Comparison of ENCODE assay signal across 12 mouse cellular contexts in the genomic region with DNA sequence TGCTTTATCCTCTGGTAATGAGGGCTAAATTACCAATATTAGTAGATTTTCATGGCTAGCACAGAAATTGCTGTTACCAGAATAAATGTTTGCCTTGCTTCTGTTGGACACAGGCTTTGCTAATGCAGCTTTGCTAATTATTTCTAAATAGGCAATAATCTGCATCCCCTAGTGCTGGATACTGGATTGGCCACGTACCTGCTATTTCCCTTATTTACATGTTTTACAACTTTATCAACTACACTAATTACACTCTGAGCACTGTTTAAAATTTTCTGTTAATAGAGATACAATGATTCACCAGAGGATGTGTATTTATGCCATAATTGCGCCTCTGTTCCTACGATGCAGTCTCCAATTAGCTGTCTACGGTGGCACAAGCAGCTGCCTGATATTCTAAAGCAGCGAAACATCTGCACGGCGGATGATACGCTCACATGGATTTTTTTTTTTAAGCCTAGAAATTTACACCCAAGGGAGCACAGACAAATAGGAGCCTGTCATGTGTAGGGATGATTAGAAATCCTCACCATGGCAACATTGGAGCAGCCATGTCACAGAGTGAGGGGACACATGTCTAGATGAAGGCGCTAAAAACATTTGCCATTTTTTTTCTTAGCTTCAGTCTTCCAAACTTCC.
DNase-seq lines count a peak whose midpoint lies in the region; ATAC-seq lines count a peak whose summit lies in the region.
"Had no signal": no experiment of that assay in that cellular context is flagged by ENCODE, and none has a peak within 500 bp of the region (broad histone marks: within the 10 kb centered on the region; RNA-seq: fewer than 3 reads in every experiment).

No protein-coding gene starts in this region.

- H3K27ac ChIP-seq in forebrain, embryonic 12.5 days = peak overlapping the region; percentile 84
- peak overlapping the region; percentile 77 for H3K27ac ChIP-seq in hindbrain, embryonic 16.5 days (ENCODE audit: low read depth, low read length)
- peak overlapping the region; percentile 80 for H3K27ac ChIP-seq in neural tube, embryonic 13.5 days (replicated peaks)
- H3K27ac ChIP-seq: limb, embryonic 13.5 days had no signal

- no peaks in the 10 kb centered on the region for H3K9me3 ChIP-seq in forebrain, embryonic 12.5 days
- no peaks in the 10 kb centered on the region for H3K9me3 ChIP-seq in hindbrain, embryonic 16.5 days (ENCODE audit: control insufficient read depth, low read length)
- no peaks in the 10 kb centered on the region for H3K9me3 ChIP-seq in neural tube, embryonic 13.5 days
- H3K9me3 ChIP-seq: limb, embryonic 13.5 days had no signal

- no peaks in the 10 kb centered on the region for H3K36me3 ChIP-seq in forebrain, embryonic 12.5 days (replicated peaks)
- H3K36me3 ChIP-seq in hindbrain, embryonic 16.5 days (ENCODE audit: control insufficient read depth, insufficient read depth, low read length) = no peaks in the 10 kb centered on the region
- H3K36me3 ChIP-seq in neural tube, embryonic 13.5 days = no peaks in the 10 kb centered on the region
- H3K36me3 ChIP-seq: limb, embryonic 13.5 days had no signal

- no peaks in the 10 kb centered on the region for H3K27me3 ChIP-seq in forebrain, embryonic 12.5 days
- H3K27me3 ChIP-seq in hindbrain, embryonic 16.5 days (replicated peaks; ENCODE audit: control insufficient read depth, insufficient read depth, low read length) = no peaks in the 10 kb centered on the region
- no peaks in the 10 kb centered on the region for H3K27me3 ChIP-seq in neural tube, embryonic 13.5 days
- H3K27me3 ChIP-seq: limb, embryonic 13.5 days had no signal

- intact Hi-C loops in left cerebral cortex, postnatal 36 days (cut with DNase I) = loop anchor here (5.0 to 10.0 kb wide), 2 partner anchors 550 to 1118 kb away; partner anchors contain the start of gene Pou3f2

- peaks cover 42% of the 10 kb centered on the region for H3K4me1 ChIP-seq in forebrain, embryonic 12.5 days
- H3K4me1 ChIP-seq in hindbrain, embryonic 16.5 days (ENCODE audit: control insufficient read depth, insufficient read depth, low read depth, low read length) = peaks cover 10% of the 10 kb centered on the region
- peaks cover 31% of the 10 kb centered on the region for H3K4me1 ChIP-seq in neural tube, embryonic 13.5 days (replicated peaks)

- ATAC-seq in forebrain, embryonic 12.5 days (ENCODE audit: low FRiP score) = peak; percentile 81
- peak; percentile 84 for ATAC-seq in hindbrain, embryonic 16.5 days
- ATAC-seq in neural tube, embryonic 13.5 days (ENCODE audit: low read depth) = peak; percentile 83

- H3K4me2 ChIP-seq in forebrain, embryonic 12.5 days = peak overlapping the region; percentile 47
- peak overlapping the region; percentile 53 for H3K4me2 ChIP-seq in hindbrain, embryonic 16.5 days (ENCODE audit: low read length)
- H3K4me2 ChIP-seq in neural tube, embryonic 13.5 days = peak overlapping the region; percentile 57

- DNase-seq in embryo, embryonic 10.5 days (ENCODE audit: low spot score) = peak; percentile 37
- no peak for DNase-seq in urinary bladder, adult 2 months (ENCODE audit: low spot score)
- no peak for DNase-seq in left cerebral cortex, postnatal 36 days (ENCODE audit: low spot score in 2 of 2)
- DNase-seq in adipocyte (ENCODE audit: low spot score) = no peak
- DNase-seq: adrenal gland, adult 8-10 months; gastrocnemius, postnatal 25 days; kidney, adult 11 months; right cerebral cortex, postnatal 25 days had no signal

- no peak overlapping the region; the same call in none of the 2 replicates for H3K4me3 ChIP-seq in forebrain, embryonic 12.5 days (replicated peaks)
- H3K4me3 ChIP-seq in hindbrain, embryonic 16.5 days (ENCODE audit: low read length) = peak overlapping the region; percentile 25
- peak overlapping the region; percentile 19 for H3K4me3 ChIP-seq in neural tube, embryonic 13.5 days
- H3K4me3 ChIP-seq: limb, embryonic 13.5 days had no signal

- 24% methylated on average over 9 of the region's 9 CpGs for WGBS in forebrain, embryonic 12.5 days
- 19% methylated on average over 9 of the region's 9 CpGs for WGBS in hindbrain, embryonic 16.5 days
- 15% methylated on average over 9 of the region's 9 CpGs for WGBS in neural tube, embryonic 13.5 days

- H3K9ac ChIP-seq in forebrain, embryonic 12.5 days = no peak overlapping the region
- peak overlapping the region; percentile 51; the same call in 1 of the 2 replicates for H3K9ac ChIP-seq in hindbrain, embryonic 16.5 days (ENCODE audit: low read depth, low read length)
- H3K9ac ChIP-seq in neural tube, embryonic 13.5 days = 0 out of 2 replicates have a peak overlapping the region, but pooled peaks have one; percentile 26
- H3K9ac ChIP-seq: limb, embryonic 13.5 days had no signal
